31 mouse cellular contexts compared by ENCODE assay signal in the genomic region with DNA sequence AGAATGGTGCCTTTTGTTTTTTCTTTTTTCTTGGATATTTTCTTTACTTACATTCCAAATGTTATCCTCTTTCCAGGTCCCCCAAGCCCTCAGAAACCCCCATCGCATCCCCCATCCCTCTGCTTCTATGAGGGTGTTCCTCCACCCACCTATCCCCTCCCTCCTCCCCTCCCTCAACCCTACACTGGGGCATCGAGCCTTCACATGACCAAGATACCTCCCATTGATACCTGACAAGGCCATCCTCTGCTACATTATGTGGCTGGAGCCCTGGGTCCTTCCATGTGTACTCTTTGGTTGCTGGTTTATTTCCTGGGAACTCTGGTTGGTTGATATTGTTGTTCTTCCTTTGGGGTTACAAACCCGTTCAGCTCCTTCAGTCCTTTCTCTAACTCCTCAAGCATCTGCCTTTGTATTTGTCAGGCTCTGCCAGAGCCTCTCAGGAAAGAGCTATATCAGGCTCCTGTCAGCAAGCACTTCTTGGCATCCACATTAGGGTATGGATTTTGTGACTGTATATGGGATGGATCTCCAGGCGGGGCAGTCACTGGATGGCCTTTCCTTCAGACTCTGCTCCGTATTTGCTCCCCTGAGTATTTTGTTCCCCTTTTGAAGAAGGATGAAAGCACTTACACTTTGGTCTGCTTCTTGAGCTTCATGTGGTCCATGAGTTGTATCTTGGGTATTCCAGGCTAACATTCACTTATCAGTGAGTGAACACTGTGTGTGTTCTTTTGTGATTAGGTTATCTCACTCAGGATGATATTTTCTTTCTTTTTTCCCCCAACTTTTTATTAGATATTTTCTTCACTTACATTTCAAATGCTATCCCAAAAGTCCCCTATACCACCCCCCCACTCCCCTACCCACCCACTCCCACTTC. TPM values are rescaled to one million over a fixed set of nuclear protein-coding genes. Genes with fewer than 3 reads are reported as not detected.
DNase-seq lines count a peak whose midpoint lies in the region; ATAC-seq lines count a peak whose summit lies in the region.
"Had no signal": no experiment of that assay in that cellular context is flagged by ENCODE, and none has a peak within 500 bp of the region (broad histone marks: within the 10 kb centered on the region; RNA-seq: fewer than 3 reads in every experiment).

No protein-coding gene starts in this region.

- WGBS in liver, embryonic 13.5 days (ENCODE audit: insufficient replicate concordance): 52% methylated on average over 5 of the region's 5 CpGs
- WGBS in hindbrain, embryonic 16.5 days: 75% methylated on average over 5 of the region's 5 CpGs

- peak overlapping the region; percentile 86 for H3K27ac ChIP-seq in liver, embryonic 13.5 days
- no peak overlapping the region for H3K27ac ChIP-seq in hindbrain, embryonic 16.5 days (ENCODE audit: low read depth, low read length)
- H3K27ac ChIP-seq: embryonic facial prominence, embryonic 13.5 days; forebrain, embryonic 15.5 days; limb, embryonic 10.5 days; midbrain, embryonic 12.5 days; neural tube, embryonic 15.5 days had no signal

- H3K4me1 ChIP-seq in liver, embryonic 13.5 days (replicated peaks): peaks cover 28% of the 10 kb centered on the region
- H3K4me1 ChIP-seq in hindbrain, embryonic 16.5 days (ENCODE audit: control insufficient read depth, insufficient read depth, low read depth, low read length): no peaks in the 10 kb centered on the region
- H3K4me1 ChIP-seq: embryonic facial prominence, embryonic 13.5 days; forebrain, embryonic 15.5 days; limb, embryonic 10.5 days; midbrain, embryonic 12.5 days; neural tube, embryonic 15.5 days had no signal

- no peaks in the 10 kb centered on the region for H3K9me3 ChIP-seq in liver, embryonic 13.5 days (replicated peaks)
- H3K9me3 ChIP-seq in hindbrain, embryonic 16.5 days (ENCODE audit: control insufficient read depth, low read length): no peaks in the 10 kb centered on the region
- H3K9me3 ChIP-seq: embryonic facial prominence, embryonic 13.5 days; forebrain, embryonic 15.5 days; limb, embryonic 10.5 days; midbrain, embryonic 12.5 days; neural tube, embryonic 15.5 days had no signal

- H3K4me2 ChIP-seq in liver, embryonic 13.5 days: peak overlapping the region; percentile 52
- no peak overlapping the region for H3K4me2 ChIP-seq in hindbrain, embryonic 16.5 days (ENCODE audit: low read length)
- H3K4me2 ChIP-seq: embryonic facial prominence, embryonic 13.5 days; forebrain, embryonic 15.5 days; midbrain, embryonic 12.5 days; neural tube, embryonic 15.5 days had no signal

- no peaks in the 10 kb centered on the region for H3K36me3 ChIP-seq in liver, embryonic 13.5 days
- H3K36me3 ChIP-seq in hindbrain, embryonic 16.5 days (ENCODE audit: control insufficient read depth, insufficient read depth, low read length): no peaks in the 10 kb centered on the region
- H3K36me3 ChIP-seq: embryonic facial prominence, embryonic 13.5 days; forebrain, embryonic 15.5 days; limb, embryonic 10.5 days; midbrain, embryonic 12.5 days; neural tube, embryonic 15.5 days had no signal

- H3K9ac ChIP-seq in liver, embryonic 13.5 days: peak overlapping the region; percentile 41
- no peak overlapping the region for H3K9ac ChIP-seq in hindbrain, embryonic 16.5 days (ENCODE audit: low read depth, low read length)
- H3K9ac ChIP-seq: embryonic facial prominence, embryonic 13.5 days; forebrain, embryonic 15.5 days; midbrain, embryonic 12.5 days; neural tube, embryonic 15.5 days had no signal

- H3K4me3 ChIP-seq in liver, embryonic 13.5 days (replicated peaks): peak overlapping the region; percentile 35
- no peak overlapping the region for H3K4me3 ChIP-seq in hindbrain, embryonic 16.5 days (ENCODE audit: low read length)
- H3K4me3 ChIP-seq: embryonic facial prominence, embryonic 13.5 days; forebrain, embryonic 15.5 days; limb, embryonic 10.5 days; midbrain, embryonic 12.5 days; neural tube, embryonic 15.5 days had no signal

- H3K27me3 ChIP-seq in liver, embryonic 13.5 days: no peaks in the 10 kb centered on the region
- H3K27me3 ChIP-seq in hindbrain, embryonic 16.5 days (replicated peaks; ENCODE audit: control insufficient read depth, insufficient read depth, low read length): no peaks in the 10 kb centered on the region
- H3K27me3 ChIP-seq: embryonic facial prominence, embryonic 13.5 days; forebrain, embryonic 15.5 days; midbrain, embryonic 12.5 days; neural tube, embryonic 15.5 days had no signal

- peak; percentile 71; the same call in 1 of the 2 replicates for ATAC-seq in erythroblast, adult 5-6 weeks (replicated peaks; ENCODE audit: low FRiP score, poor library complexity, severe bottlenecking)
- peak; percentile 93 for ATAC-seq in liver, embryonic 13.5 days (ENCODE audit: low read depth)
- ATAC-seq in megakaryocyte-erythroid progenitor cell, adult 5-6 weeks (replicated peaks; ENCODE audit: low FRiP score, low TSS enrichment, poor library complexity, severe bottlenecking): peak; percentile 63; the same call in 1 of the 2 replicates
- ATAC-seq in hindbrain, embryonic 16.5 days: no peak
- ATAC-seq: forebrain, embryonic 15.5 days; lung, postnatal 0 days had no signal

- DNase-seq in spleen, adult 12 weeks (ENCODE audit: low spot score): peak; percentile 21
- DNase-seq in spleen, postnatal 4 days (ENCODE audit: low spot score in 2 of 2): no peak
- DNase-seq in liver, embryonic 13.5 days: peak; percentile 33
- no peak for DNase-seq in urinary bladder, postnatal 25 days (ENCODE audit: low spot score)
- no peak for DNase-seq in layer of hippocampus, adult 18-20 months (ENCODE audit: low spot score in 2 of 2)
- DNase-seq: adrenal gland, adult 2 months; cerebellum, adult 8-10 months; cerebellum, postnatal 36 days; embryo, embryonic 11 days; gastrocnemius, postnatal 25 days; heart, postnatal 10 days; kidney, adult 18-20 months; right cerebral cortex, adult 18-20 months had no signal

RNA-seq across cellular contexts. Expression of a gene that starts 24.2 kb away (rescaled TPM):
- 2.5 TPM in 1 of 2 replicates, not detected in the other for total RNA-seq in erythroblast, adult 5-6 weeks (2015; ENCODE audit: low replicate concordance)
- total RNA-seq in erythroblast, adult 5-6 weeks (2017; ENCODE audit: low replicate concordance): 3.1 and 5.5 TPM in 2 replicates
- polyA plus RNA-seq in liver, embryonic 13.5 days (2015; fragmentation: Nextera tagmentation; extraction: Ambion mirVana): 4.1 and 4.7 TPM in 2 replicates
- not detected in 2 replicates for total RNA-seq in megakaryocyte-erythroid progenitor cell, adult 5-6 weeks (2014; fragmentation: Nextera tagmentation)
- not detected in 2 replicates for total RNA-seq in megakaryocyte-erythroid progenitor cell, adult 5-6 weeks (2017)
- total RNA-seq in layer of hippocampus, adult 18-20 months (2021): not detected
- 0.25 TPM in 1 of 2 replicates, not detected in the other for polyA plus RNA-seq in hindbrain, embryonic 16.5 days (2015; fragmentation: Nextera tagmentation; extraction: Ambion mirVana)
- total RNA-seq: adrenal gland, adult 2 months; adrenal gland, postnatal 4 days; gastrocnemius, postnatal 25 days; heart, adult 8-10 months; heart, postnatal 10 days; layer of hippocampus, postnatal 10 days; liver, adult 2 months had no signal
- polyA plus RNA-seq: adrenal gland, adult 2 months; embryonic facial prominence, embryonic 13.5 days; forebrain, embryonic 15.5 days; liver, adult 2 months; lung, postnatal 0 days; midbrain, embryonic 12.5 days; neural tube, embryonic 15.5 days had no signal

RNA-seq across cellular contexts. Expression of a gene that starts 44.6 kb away (rescaled TPM):
- not detected in 2 replicates for total RNA-seq in erythroblast, adult 5-6 weeks (2015; ENCODE audit: low replicate concordance)
- not detected in 2 replicates for total RNA-seq in erythroblast, adult 5-6 weeks (2017; ENCODE audit: low replicate concordance)
- not detected in 2 replicates for polyA plus RNA-seq in liver, embryonic 13.5 days (2015; fragmentation: Nextera tagmentation; extraction: Ambion mirVana)
- total RNA-seq in megakaryocyte-erythroid progenitor cell, adult 5-6 weeks (2014; fragmentation: Nextera tagmentation): not detected in 2 replicates
- total RNA-seq in megakaryocyte-erythroid progenitor cell, adult 5-6 weeks (2017): not detected in 2 replicates
- not detected for total RNA-seq in layer of hippocampus, adult 18-20 months (2021)
- polyA plus RNA-seq in hindbrain, embryonic 16.5 days (2015; fragmentation: Nextera tagmentation; extraction: Ambion mirVana): not detected in 2 replicates
- total RNA-seq: adrenal gland, adult 2 months; ES-E14; gastrocnemius, postnatal 25 days; heart, adult 8-10 months; heart, postnatal 10 days; layer of hippocampus, postnatal 10 days had no signal
- polyA plus RNA-seq: adrenal gland, adult 2 months; embryonic facial prominence, embryonic 13.5 days; forebrain, embryonic 15.5 days; hindbrain, embryonic 11.5 days; kidney, embryonic 16.5 days; large intestine, adult 2 months; limb, embryonic 10.5 days; liver, adult 2 months; lung, postnatal 0 days; midbrain, embryonic 12.5 days; neural tube, embryonic 15.5 days; testis, adult 2 months had no signal

RNA-seq across cellular contexts. Expression of a gene that starts 58.1 kb away (rescaled TPM):
- total RNA-seq in erythroblast, adult 5-6 weeks (2015; ENCODE audit: low replicate concordance): not detected in 2 replicates
- total RNA-seq in erythroblast, adult 5-6 weeks (2017; ENCODE audit: low replicate concordance): not detected in 2 replicates
- not detected in 2 replicates for polyA plus RNA-seq in liver, embryonic 13.5 days (2015; fragmentation: Nextera tagmentation; extraction: Ambion mirVana)
- not detected in 2 replicates for total RNA-seq in megakaryocyte-erythroid progenitor cell, adult 5-6 weeks (2014; fragmentation: Nextera tagmentation)
- total RNA-seq in megakaryocyte-erythroid progenitor cell, adult 5-6 weeks (2017): not detected in 2 replicates
- total RNA-seq in layer of hippocampus, adult 18-20 months (2021): not detected
- not detected in 2 replicates for polyA plus RNA-seq in hindbrain, embryonic 16.5 days (2015; fragmentation: Nextera tagmentation; extraction: Ambion mirVana)
- total RNA-seq: adrenal gland, adult 2 months; adrenal gland, postnatal 4 days; ES-E14; gastrocnemius, postnatal 25 days; heart, adult 8-10 months; heart, postnatal 10 days; layer of hippocampus, postnatal 10 days; liver, adult 2 months had no signal
- polyA plus RNA-seq: adrenal gland, adult 2 months; embryonic facial prominence, embryonic 13.5 days; forebrain, embryonic 15.5 days; hindbrain, embryonic 11.5 days; kidney, embryonic 16.5 days; large intestine, adult 2 months; limb, embryonic 10.5 days; liver, adult 2 months; lung, postnatal 0 days; midbrain, embryonic 12.5 days; neural tube, embryonic 15.5 days had no signal

RNA-seq across cellular contexts. Expression of a gene that starts 58.4 kb away (rescaled TPM):
- total RNA-seq in erythroblast, adult 5-6 weeks (2015; ENCODE audit: low replicate concordance): 14.0 and 15.2 TPM in 2 replicates
- 18.5 and 21.0 TPM in 2 replicates for total RNA-seq in erythroblast, adult 5-6 weeks (2017; ENCODE audit: low replicate concordance)
- 7.5 and 8.8 TPM in 2 replicates for polyA plus RNA-seq in liver, embryonic 13.5 days (2015; fragmentation: Nextera tagmentation; extraction: Ambion mirVana)
- 16.8 and 29.8 TPM in 2 replicates for total RNA-seq in megakaryocyte-erythroid progenitor cell, adult 5-6 weeks (2014; fragmentation: Nextera tagmentation)
- total RNA-seq in megakaryocyte-erythroid progenitor cell, adult 5-6 weeks (2017): 7.5 and 8.4 TPM in 2 replicates
- 10 to 100 TPM; 21.9 to 23.3 TPM for total RNA-seq in layer of hippocampus, adult 18-20 months (2021)
- polyA plus RNA-seq in hindbrain, embryonic 16.5 days (2015; fragmentation: Nextera tagmentation; extraction: Ambion mirVana): 4.7 and 4.8 TPM in 2 replicates

Comparison
In these comparisons a context has a peak if more than half of its experiments do, and no peak if none do; other contexts are left out.
1. DNase-seq: peak in spleen, adult 12 weeks (single experiment) and liver, embryonic 13.5 days (single experiment); none in spleen, postnatal 4 days (0 of 2), urinary bladder, postnatal 25 days (single experiment) and layer of hippocampus, adult 18-20 months (0 of 2).